In the genomic region with DNA sequence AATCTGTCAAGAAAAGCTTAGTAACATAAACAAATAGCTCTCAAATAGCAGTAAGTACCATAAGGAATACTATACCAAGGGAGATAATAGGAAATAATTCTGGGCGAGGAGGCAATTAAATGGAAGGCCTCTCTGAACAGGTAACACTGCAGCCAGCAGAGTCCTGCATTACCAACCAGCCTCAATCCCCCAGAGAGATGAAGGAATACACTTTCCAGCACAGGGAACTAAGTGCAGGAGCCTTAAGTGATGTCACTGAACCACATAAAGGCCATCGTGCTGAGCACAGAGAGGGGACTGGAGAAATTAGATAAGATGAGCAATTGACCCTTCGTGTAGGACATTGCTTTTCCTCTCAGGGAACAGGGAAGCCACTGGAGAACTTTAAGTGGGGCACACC, we compare ENCODE assay signal across 20 mouse cellular contexts. TPM values are rescaled to one million over a fixed set of nuclear protein-coding genes. Genes with fewer than 3 reads are reported as not detected.
DNase-seq lines count a peak whose midpoint lies in the region; ATAC-seq and TF ChIP-seq lines count a peak whose summit lies in the region.
"Had no signal": no experiment of that assay in that cellular context is flagged by ENCODE, and none has a peak within 500 bp of the region (broad histone marks: within the 10 kb centered on the region; RNA-seq: fewer than 3 reads in every experiment).

No protein-coding gene starts in this region.

- H3K36me3 ChIP-seq in hindbrain, embryonic 11.5 days (ENCODE audit: control insufficient read depth, insufficient read depth, low read length): no peaks in the 10 kb centered on the region
- no peaks in the 10 kb centered on the region; the same call in 1 of the 2 replicates for H3K36me3 ChIP-seq in hindbrain, embryonic 10.5 days
- H3K36me3 ChIP-seq in midbrain, embryonic 11.5 days (ENCODE audit: control insufficient read depth, insufficient read depth, low read length): no peaks in the 10 kb centered on the region
- no peaks in the 10 kb centered on the region for H3K36me3 ChIP-seq in midbrain, postnatal 0 days (ENCODE audit: insufficient read depth, low read length)
- H3K36me3 ChIP-seq in neural tube, embryonic 14.5 days (ENCODE audit: control insufficient read depth, insufficient read depth, low read length): no peaks in the 10 kb centered on the region
- H3K36me3 ChIP-seq in heart, embryonic 11.5 days (ENCODE audit: control insufficient read depth, insufficient read depth, low read length): no peaks in the 10 kb centered on the region
- H3K36me3 ChIP-seq: heart, embryonic 13.5 days; hindbrain, embryonic 15.5 days had no signal

- no peak overlapping the region for H3K27ac ChIP-seq in hindbrain, embryonic 11.5 days (ENCODE audit: low read depth, low read length)
- no peak overlapping the region for H3K27ac ChIP-seq in hindbrain, embryonic 10.5 days
- no peak overlapping the region for H3K27ac ChIP-seq in midbrain, embryonic 11.5 days (ENCODE audit: low read depth, low read length)
- no peak overlapping the region for H3K27ac ChIP-seq in midbrain, postnatal 0 days (ENCODE audit: low read depth, low read length)
- no peak overlapping the region for H3K27ac ChIP-seq in neural tube, embryonic 14.5 days (ENCODE audit: low read depth, low read length)
- H3K27ac ChIP-seq in heart, embryonic 11.5 days (ENCODE audit: low read depth, low read length): no peak overlapping the region
- H3K27ac ChIP-seq: gastrocnemius, adult 2 months; heart, embryonic 13.5 days; hindbrain, embryonic 15.5 days had no signal

- H3K4me1 ChIP-seq in hindbrain, embryonic 11.5 days (replicated peaks; ENCODE audit: control insufficient read depth, insufficient read depth, low read length): no peaks in the 10 kb centered on the region
- no peaks in the 10 kb centered on the region for H3K4me1 ChIP-seq in hindbrain, embryonic 10.5 days (replicated peaks)
- no peaks in the 10 kb centered on the region for H3K4me1 ChIP-seq in midbrain, embryonic 11.5 days (ENCODE audit: control insufficient read depth, insufficient read depth, low read length)
- H3K4me1 ChIP-seq in midbrain, postnatal 0 days (ENCODE audit: insufficient read depth, low read length): no peaks in the 10 kb centered on the region
- H3K4me1 ChIP-seq in neural tube, embryonic 14.5 days (ENCODE audit: control insufficient read depth, insufficient read depth, low read length): no peaks in the 10 kb centered on the region
- H3K4me1 ChIP-seq in heart, embryonic 11.5 days (ENCODE audit: control insufficient read depth, insufficient read depth, low read length): no peaks in the 10 kb centered on the region
- H3K4me1 ChIP-seq: heart, embryonic 13.5 days; hindbrain, embryonic 15.5 days had no signal

- no peaks in the 10 kb centered on the region for H3K9me3 ChIP-seq in hindbrain, embryonic 11.5 days (ENCODE audit: control insufficient read depth, low read length)
- H3K9me3 ChIP-seq in hindbrain, embryonic 10.5 days: no peaks in the 10 kb centered on the region
- H3K9me3 ChIP-seq in midbrain, embryonic 11.5 days (ENCODE audit: control insufficient read depth, low read length): no peaks in the 10 kb centered on the region
- no peaks in the 10 kb centered on the region for H3K9me3 ChIP-seq in midbrain, postnatal 0 days (ENCODE audit: low read length)
- no peaks in the 10 kb centered on the region for H3K9me3 ChIP-seq in neural tube, embryonic 14.5 days (ENCODE audit: control insufficient read depth, low read length)
- no peaks in the 10 kb centered on the region for H3K9me3 ChIP-seq in heart, embryonic 11.5 days (replicated peaks; ENCODE audit: control insufficient read depth, low read length)
- H3K9me3 ChIP-seq: heart, embryonic 13.5 days; hindbrain, embryonic 15.5 days had no signal

- 68% methylated on average over 3 of the region's 3 CpGs for WGBS in hindbrain, embryonic 11.5 days
- WGBS in hindbrain, embryonic 10.5 days: 74% methylated on average over 3 of the region's 3 CpGs
- 78% methylated on average over 3 of the region's 3 CpGs for WGBS in midbrain, embryonic 11.5 days
- WGBS in midbrain, postnatal 0 days: 58% methylated on average over 3 of the region's 3 CpGs
- 49% methylated on average over 3 of the region's 3 CpGs for WGBS in neural tube, embryonic 14.5 days
- 31% methylated on average over 3 of the region's 3 CpGs for WGBS in heart, embryonic 11.5 days (ENCODE audit: insufficient replicate concordance)

- H3K4me2 ChIP-seq in hindbrain, embryonic 11.5 days (replicated peaks; ENCODE audit: low read depth, low read length): no peak overlapping the region
- no peak overlapping the region for H3K4me2 ChIP-seq in midbrain, embryonic 11.5 days
- no peak overlapping the region for H3K4me2 ChIP-seq in midbrain, postnatal 0 days (ENCODE audit: low read depth, low read length, poor library complexity, severe bottlenecking)
- H3K4me2 ChIP-seq in neural tube, embryonic 14.5 days (ENCODE audit: low read depth, low read length): no peak overlapping the region
- no peak overlapping the region for H3K4me2 ChIP-seq in heart, embryonic 11.5 days
- H3K4me2 ChIP-seq: heart, embryonic 13.5 days; hindbrain, embryonic 15.5 days had no signal

- no peak for TF ChIP-seq CTCF in midbrain, postnatal 0 days (IDR thresholded peaks at IDR 0.05)

- H3K4me3 ChIP-seq in hindbrain, embryonic 11.5 days (ENCODE audit: low read depth, low read length): no peak overlapping the region
- H3K4me3 ChIP-seq in hindbrain, embryonic 10.5 days: no peak overlapping the region
- no peak overlapping the region for H3K4me3 ChIP-seq in midbrain, embryonic 11.5 days (ENCODE audit: low read depth, low read length)
- H3K4me3 ChIP-seq in midbrain, postnatal 0 days (ENCODE audit: low read depth, low read length): no peak overlapping the region
- H3K4me3 ChIP-seq in neural tube, embryonic 14.5 days (ENCODE audit: low read depth, low read length): no peak overlapping the region
- H3K4me3 ChIP-seq in heart, embryonic 11.5 days (ENCODE audit: low read depth, low read length): no peak overlapping the region
- H3K4me3 ChIP-seq: gastrocnemius, adult 2 months; heart, embryonic 13.5 days; hindbrain, embryonic 15.5 days had no signal

- H3K9ac ChIP-seq in hindbrain, embryonic 11.5 days (ENCODE audit: low read depth, low read length): no peak overlapping the region
- H3K9ac ChIP-seq in midbrain, embryonic 11.5 days (ENCODE audit: low read length): no peak overlapping the region
- no peak overlapping the region for H3K9ac ChIP-seq in midbrain, postnatal 0 days (replicated peaks; ENCODE audit: low read length, poor library complexity, severe bottlenecking)
- no peak overlapping the region for H3K9ac ChIP-seq in neural tube, embryonic 14.5 days (replicated peaks; ENCODE audit: low read depth, low read length)
- H3K9ac ChIP-seq in heart, embryonic 11.5 days (ENCODE audit: low read depth, low read length): no peak overlapping the region
- H3K9ac ChIP-seq: forebrain, postnatal 0 days; heart, embryonic 13.5 days; hindbrain, embryonic 15.5 days had no signal

- no peak for DNase-seq in hindbrain, embryonic 11.5 days (ENCODE audit: low spot score)
- no peak for DNase-seq in hindbrain, embryonic 10.5 days (ENCODE audit: low spot score)
- DNase-seq in midbrain, embryonic 11.5 days (ENCODE audit: low spot score, missing footprints): peak; percentile 77
- no peak for DNase-seq in midbrain, postnatal 0 days (ENCODE audit: low spot score)
- no peak for DNase-seq in neural tube, embryonic 10.5 days (ENCODE audit: extremely low spot score, low spot score)
- DNase-seq: adrenal gland, postnatal 14 days; cerebellum, adult 18-20 months; cerebellum, adult 9-11 months; forebrain, postnatal 0 days; gastrocnemius, adult 2 months; gastrocnemius, postnatal 25 days; heart, postnatal 36 days had no signal

- no peaks in the 10 kb centered on the region for H3K27me3 ChIP-seq in hindbrain, embryonic 11.5 days (ENCODE audit: control insufficient read depth, insufficient read depth, low read length)
- no peaks in the 10 kb centered on the region for H3K27me3 ChIP-seq in hindbrain, embryonic 10.5 days (ENCODE audit: insufficient read depth, poor library complexity, severe bottlenecking)
- no peaks in the 10 kb centered on the region for H3K27me3 ChIP-seq in midbrain, embryonic 11.5 days (ENCODE audit: control insufficient read depth, insufficient read depth, low read length)
- H3K27me3 ChIP-seq in midbrain, postnatal 0 days (ENCODE audit: insufficient read depth, low read length): no peaks in the 10 kb centered on the region
- H3K27me3 ChIP-seq in neural tube, embryonic 14.5 days (ENCODE audit: control insufficient read depth, insufficient read depth, low read length): no peaks in the 10 kb centered on the region
- no peaks in the 10 kb centered on the region for H3K27me3 ChIP-seq in heart, embryonic 11.5 days (ENCODE audit: control insufficient read depth, insufficient read depth, low read length)
- H3K27me3 ChIP-seq: CH12.LX; heart, embryonic 13.5 days; hindbrain, embryonic 15.5 days; Patski had no signal

- peak; percentile 30; the same call in 1 of the 2 replicates for ATAC-seq in hindbrain, embryonic 11.5 days (ENCODE audit: low FRiP score)
- ATAC-seq in midbrain, embryonic 11.5 days (ENCODE audit: low FRiP score): no peak
- no peak for ATAC-seq in midbrain, postnatal 0 days (ENCODE audit: low FRiP score)
- ATAC-seq in neural tube, embryonic 14.5 days (ENCODE audit: low read depth): peak; percentile 46; the same call in 1 of the 2 replicates
- no peak for ATAC-seq in heart, embryonic 11.5 days (replicated peaks; ENCODE audit: insufficient number of reproducible peaks, low FRiP score, low TSS enrichment)
- ATAC-seq: activated CD4-positive, CD25-positive, alpha-beta regulatory T cell, adult 4 months; forebrain, postnatal 0 days; Patski had no signal

RNA-seq across cellular contexts. Expression of a gene that starts 36.6 kb away (rescaled TPM):
- 35.9 and 43.2 TPM in 2 replicates for polyA plus RNA-seq in hindbrain, embryonic 11.5 days (2014; fragmentation: Nextera tagmentation; extraction: Ambion mirVana)
- 16.4 and 29.8 TPM in 2 replicates for polyA plus RNA-seq in hindbrain, embryonic 10.5 days (2016; fragmentation: Nextera tagmentation; extraction: Ambion mirVana)
- polyA plus RNA-seq in midbrain, embryonic 11.5 days (2014; fragmentation: Nextera tagmentation; extraction: Ambion mirVana): 19.8 and 22.5 TPM in 2 replicates
- 27.3 and 39.0 TPM in 2 replicates for total RNA-seq in midbrain, postnatal 0 days (2014; rRNA removed)
- 17.1 and 17.3 TPM in 2 replicates for polyA plus RNA-seq in midbrain, postnatal 0 days (2015; fragmentation: Nextera tagmentation; extraction: Ambion mirVana)
- polyA plus RNA-seq in neural tube, embryonic 14.5 days (2014; fragmentation: Nextera tagmentation; extraction: Ambion mirVana): 50.1 and 52.1 TPM in 2 replicates
- 2.5 and 2.9 TPM in 2 replicates for polyA plus RNA-seq in heart, embryonic 11.5 days (2014; fragmentation: Nextera tagmentation; extraction: Ambion mirVana)
- total RNA-seq: granulocyte monocyte progenitor cell, adult 5-6 weeks had no signal
- polyA plus RNA-seq: activated CD4-positive, CD25-positive, alpha-beta regulatory T cell, adult 4 months had no signal

Comparison
In these comparisons a context has a peak if more than half of its experiments do, and no peak if none do; other contexts are left out.
1. ATAC-seq: peak in hindbrain, embryonic 11.5 days (single experiment) and neural tube, embryonic 14.5 days (single experiment); none in midbrain, embryonic 11.5 days (single experiment), midbrain, postnatal 0 days (single experiment) and heart, embryonic 11.5 days (single experiment).